Mouse (Mus musculus): ENCODE measurements around the gene Anxa5. TPM values are rescaled to one million over a fixed set of nuclear protein-coding genes. Genes with fewer than 3 reads are reported as not detected.

The Anxa5 gene
- polyA plus RNA-seq, 1 experiment: not detected

GRCm38 (mm10) chr3:36446918-36447317, 28.8 kb downstream of the Anxa5 start:
- H3K27ac ChIP-seq (ENCODE audit: insufficient read depth, low read depth, low read length): no peak overlapping the region
- no peak for TF ChIP-seq CTCF (IDR thresholded peaks at IDR 0.05; ENCODE audit: insufficient read depth, low read depth, low read length)
- TF ChIP-seq POLR2A (IDR thresholded peaks at IDR 0.05; ENCODE audit: insufficient read depth, low read depth, low read length): no peak
- H3K4me1 ChIP-seq (ENCODE audit: control insufficient read depth, insufficient read depth, low read length): peaks cover 7% of the 10 kb centered on the region
- 57% methylated on average over 6 of the region's 6 CpGs for WGBS
- no peak overlapping the region for H3K4me3 ChIP-seq (ENCODE audit: insufficient read depth, low read depth, low read length)

- Histone ChIP-seq H3K4me3 (ENCODE audit: insufficient read depth, low read depth, low read length) (no peak overlapping the region), H3K4me1 (ENCODE audit: control insufficient read depth, insufficient read depth, low read length) (peaks cover 7% of the 10 kb centered on the region), H3K27ac (ENCODE audit: insufficient read depth, low read depth, low read length) (no peak overlapping the region)
- WGBS: 65% methylated on average over 5 of the region's 5 CpGs
- TF ChIP-seq POLR2A (IDR thresholded peaks at IDR 0.05; ENCODE audit: insufficient read depth, low read depth, low read length) (no peak), CTCF (IDR thresholded peaks at IDR 0.05; ENCODE audit: insufficient read depth, low read depth, low read length) (no peak)
Observed at GRCm38 (mm10) chr3:36446506-36446905, 29.2 kb downstream of the Anxa5 start.

GRCm38 (mm10) chr3:36446041-36446440, 29.7 kb downstream of the Anxa5 start:
- 95% methylated on average over 3 of the region's 3 CpGs for WGBS
- H3K4me1 ChIP-seq (ENCODE audit: control insufficient read depth, insufficient read depth, low read length): peaks cover 7% of the 10 kb centered on the region
- H3K27ac ChIP-seq (ENCODE audit: insufficient read depth, low read depth, low read length): no peak overlapping the region
- TF ChIP-seq CTCF (IDR thresholded peaks at IDR 0.05; ENCODE audit: insufficient read depth, low read depth, low read length) (no peak), POLR2A (IDR thresholded peaks at IDR 0.05; ENCODE audit: insufficient read depth, low read depth, low read length) (no peak)
- H3K4me3 ChIP-seq (ENCODE audit: insufficient read depth, low read depth, low read length): no peak overlapping the region

- Histone ChIP-seq H3K4me1 (ENCODE audit: control insufficient read depth, insufficient read depth, low read length) (no peaks in the 10 kb centered on the region), H3K27ac (ENCODE audit: insufficient read depth, low read depth, low read length) (no peak overlapping the region), H3K4me3 (ENCODE audit: insufficient read depth, low read depth, low read length) (no peak overlapping the region)
- TF ChIP-seq POLR2A (IDR thresholded peaks at IDR 0.05; ENCODE audit: insufficient read depth, low read depth, low read length): no peak
- no peak for TF ChIP-seq CTCF (IDR thresholded peaks at IDR 0.05; ENCODE audit: insufficient read depth, low read depth, low read length)
- WGBS: 2% methylated on average over 2 of the region's 2 CpGs
Observed at GRCm38 (mm10) chr3:36442426-36442825, 33.3 kb downstream of the Anxa5 start.

- no peak overlapping the region for H3K27ac ChIP-seq (ENCODE audit: insufficient read depth, low read depth, low read length)
- TF ChIP-seq CTCF (IDR thresholded peaks at IDR 0.05; ENCODE audit: insufficient read depth, low read depth, low read length) (no peak), POLR2A (IDR thresholded peaks at IDR 0.05; ENCODE audit: insufficient read depth, low read depth, low read length) (no peak)
- no peak overlapping the region for H3K4me3 ChIP-seq (ENCODE audit: insufficient read depth, low read depth, low read length)
- H3K4me1 ChIP-seq (ENCODE audit: control insufficient read depth, insufficient read depth, low read length): no peaks in the 10 kb centered on the region
- WGBS: 91% methylated on average over 4 of the region's 4 CpGs
Observed at GRCm38 (mm10) chr3:36440280-36440679, 35.4 kb downstream of the Anxa5 start.

- Histone ChIP-seq H3K4me3 (ENCODE audit: insufficient read depth, low read depth, low read length) (no peak overlapping the region), H3K4me1 (ENCODE audit: control insufficient read depth, insufficient read depth, low read length) (no peaks in the 10 kb centered on the region), H3K27ac (ENCODE audit: insufficient read depth, low read depth, low read length) (no peak overlapping the region)
- no peak for TF ChIP-seq CTCF (IDR thresholded peaks at IDR 0.05; ENCODE audit: insufficient read depth, low read depth, low read length)
- no peak for TF ChIP-seq POLR2A (IDR thresholded peaks at IDR 0.05; ENCODE audit: insufficient read depth, low read depth, low read length)
- 92% methylated on average over 1 of the region's 1 CpGs for WGBS
Observed at GRCm38 (mm10) chr3:36430360-36430759, 45.3 kb downstream of the Anxa5 start.

- Histone ChIP-seq H3K4me3 (ENCODE audit: insufficient read depth, low read depth, low read length) (no peak overlapping the region), H3K4me1 (ENCODE audit: control insufficient read depth, insufficient read depth, low read length) (no peaks in the 10 kb centered on the region), H3K27ac (ENCODE audit: insufficient read depth, low read depth, low read length) (no peak overlapping the region)
- 97% methylated on average over 8 of the region's 8 CpGs for WGBS
- TF ChIP-seq POLR2A (IDR thresholded peaks at IDR 0.05; ENCODE audit: insufficient read depth, low read depth, low read length) (no peak), CTCF (IDR thresholded peaks at IDR 0.05; ENCODE audit: insufficient read depth, low read depth, low read length) (no peak)
Observed at GRCm38 (mm10) chr3:36427386-36427785, 48.3 kb downstream of the Anxa5 start.

- TF ChIP-seq CTCF (IDR thresholded peaks at IDR 0.05; ENCODE audit: insufficient read depth, low read depth, low read length) (no peak), POLR2A (IDR thresholded peaks at IDR 0.05; ENCODE audit: insufficient read depth, low read depth, low read length) (no peak)
- no peak overlapping the region for H3K4me3 ChIP-seq (ENCODE audit: insufficient read depth, low read depth, low read length)
- H3K4me1 ChIP-seq (ENCODE audit: control insufficient read depth, insufficient read depth, low read length): no peaks in the 10 kb centered on the region
- H3K27ac ChIP-seq (ENCODE audit: insufficient read depth, low read depth, low read length): no peak overlapping the region
- 86% methylated on average over 2 of the region's 2 CpGs for WGBS
Observed at GRCm38 (mm10) chr3:36409456-36409855, 66.2 kb downstream of the Anxa5 start.

- Histone ChIP-seq H3K27ac (ENCODE audit: insufficient read depth, low read depth, low read length) (no peak overlapping the region), H3K4me3 (ENCODE audit: insufficient read depth, low read depth, low read length) (no peak overlapping the region), H3K4me1 (ENCODE audit: control insufficient read depth, insufficient read depth, low read length) (no peaks in the 10 kb centered on the region)
- TF ChIP-seq POLR2A (IDR thresholded peaks at IDR 0.05; ENCODE audit: insufficient read depth, low read depth, low read length) (no peak), CTCF (IDR thresholded peaks at IDR 0.05; ENCODE audit: insufficient read depth, low read depth, low read length) (no peak)
- 96% methylated on average over 5 of the region's 5 CpGs for WGBS
Observed at GRCm38 (mm10) chr3:36406967-36407366, 68.7 kb downstream of the Anxa5 start.

- TF ChIP-seq POLR2A (IDR thresholded peaks at IDR 0.05; ENCODE audit: insufficient read depth, low read depth, low read length) (no peak), CTCF (IDR thresholded peaks at IDR 0.05; ENCODE audit: insufficient read depth, low read depth, low read length) (no peak)
- Histone ChIP-seq H3K27ac (ENCODE audit: insufficient read depth, low read depth, low read length) (no peak overlapping the region), H3K4me1 (ENCODE audit: control insufficient read depth, insufficient read depth, low read length) (no peaks in the 10 kb centered on the region), H3K4me3 (ENCODE audit: insufficient read depth, low read depth, low read length) (no peak overlapping the region)
- WGBS: 54% methylated on average over 2 of the region's 2 CpGs
Observed at GRCm38 (mm10) chr3:36406340-36406739, 69.4 kb downstream of the Anxa5 start.

Measured in olfactory bulb, adult 2 months (tissue).